Mouse (Mus musculus) ES-E14 (cell line): Measurements from ENCODE around the gene Fyn. TPM values are rescaled to one million over a fixed set of nuclear protein-coding genes. Genes with fewer than 3 reads are reported as not detected.

Experiments used
- DNase-seq: peaks from one replicate; pipeline ENCODE4 v3.0.0-alpha.2; 2013; ENCODE audit warnings: low read depth, low spot score
- H3K27ac ChIP-seq: 2 replicates; pipeline ENCODE4 v1.5.1; 2012; ENCODE audit warnings: low read depth, mild to moderate bottlenecking, low read length, moderate library complexity, mixed read lengths; ENCODE audit not compliant: poor library complexity, insufficient read depth, severe bottlenecking
- H3K36me3 ChIP-seq: 2 replicates; pipeline ENCODE4 v1.6.1; 2012; ENCODE audit warnings: mild to moderate bottlenecking, low read length, moderate library complexity, mixed read lengths; ENCODE audit not compliant: control insufficient read depth, poor library complexity, insufficient read depth, severe bottlenecking
- H3K4me1 ChIP-seq, 2 experiments: fragments of 150-350 bp in 1 of 2; sonication (generic) in 1 of 2; 2 replicates each; pipeline ENCODE4 v1.6.1; 2012; ENCODE audit warnings: low read length in 2 of 2, mild to moderate bottlenecking in 1 of 2, mixed read lengths in 1 of 2; ENCODE audit not compliant: control insufficient read depth in 2 of 2, insufficient read depth in 2 of 2, poor library complexity in 1 of 2
- H3K4me3 ChIP-seq, 2 experiments: fragments of 150-350 bp in 1 of 2; sonication (generic) in 1 of 2; 2 replicates each; pipeline ENCODE4 v1.5.1; 2012; ENCODE audit warnings: low read length in 2 of 2, low read depth in 1 of 2, mild to moderate bottlenecking in 1 of 2, mixed read lengths in 1 of 2; ENCODE audit not compliant: insufficient read depth in 1 of 2, poor library complexity in 1 of 2, severe bottlenecking in 1 of 2
- H3K9ac ChIP-seq: 2 replicates; pipeline ENCODE4 v1.6.1; 2012; ENCODE audit warnings: low read depth, mild to moderate bottlenecking, low read length, mixed read lengths; ENCODE audit not compliant: poor library complexity, insufficient read depth, severe bottlenecking
- H3K9me3 ChIP-seq: fragments of 150-350 bp; sonication (generic); 2 replicates; pipeline ENCODE4 v1.6.1; 2012; ENCODE audit warnings: low read depth, mild to moderate bottlenecking, low read length; ENCODE audit not compliant: control insufficient read depth, insufficient read depth
- CHD2 ChIP-seq: IDR thresholded peaks from 2 replicates; pipeline ENCODE4 v1.6.1; 2014; ENCODE audit warnings: mild to moderate bottlenecking, low read depth, low read length, inconsistent platforms
- HCFC1 ChIP-seq: IDR thresholded peaks from 2 replicates; pipeline ENCODE4 v1.6.1; 2012; ENCODE audit warnings: low read length, inconsistent platforms, borderline replicate concordance; ENCODE audit not compliant: insufficient read depth
- MAFK ChIP-seq: IDR thresholded peaks from 2 replicates; pipeline ENCODE4 v1.6.1; 2014; ENCODE audit warnings: mild to moderate bottlenecking, low read depth, low read length, inconsistent platforms; ENCODE audit not compliant: insufficient read depth
- ZC3H11A ChIP-seq: IDR thresholded peaks from 2 replicates; pipeline ENCODE4 v1.6.1; 2012; ENCODE audit warnings: low read depth, mild to moderate bottlenecking, inconsistent platforms, low read length, borderline replicate concordance
- ZNF384 ChIP-seq: IDR thresholded peaks from 2 replicates; pipeline ENCODE4 v1.6.1; 2012; ENCODE audit warnings: low read depth, low read length, inconsistent platforms
- in situ Hi-C, 2 experiments: fragments of 600-800 bp; cut with MboI; formaldehyde crosslinking; loops; one replicate each; pipeline ENCODE4 v1.15.1; 2025; ENCODE audit warnings: low sequenced_read_pairs in 2 of 2, inconsistent platforms in 1 of 2; ENCODE audit not compliant: unreplicated experiment in 2 of 2
- total RNA-seq: library from RNA; depleted of rRNA; stranded (reverse); fragments of 300-350 nt; gene quantifications from 2 replicates; pipeline ENCODE4 v1.2.3, GENCODE M21; 2012

Fyn gene
- total RNA-seq, 1 experiment = 14.6 TPM

DNA sequence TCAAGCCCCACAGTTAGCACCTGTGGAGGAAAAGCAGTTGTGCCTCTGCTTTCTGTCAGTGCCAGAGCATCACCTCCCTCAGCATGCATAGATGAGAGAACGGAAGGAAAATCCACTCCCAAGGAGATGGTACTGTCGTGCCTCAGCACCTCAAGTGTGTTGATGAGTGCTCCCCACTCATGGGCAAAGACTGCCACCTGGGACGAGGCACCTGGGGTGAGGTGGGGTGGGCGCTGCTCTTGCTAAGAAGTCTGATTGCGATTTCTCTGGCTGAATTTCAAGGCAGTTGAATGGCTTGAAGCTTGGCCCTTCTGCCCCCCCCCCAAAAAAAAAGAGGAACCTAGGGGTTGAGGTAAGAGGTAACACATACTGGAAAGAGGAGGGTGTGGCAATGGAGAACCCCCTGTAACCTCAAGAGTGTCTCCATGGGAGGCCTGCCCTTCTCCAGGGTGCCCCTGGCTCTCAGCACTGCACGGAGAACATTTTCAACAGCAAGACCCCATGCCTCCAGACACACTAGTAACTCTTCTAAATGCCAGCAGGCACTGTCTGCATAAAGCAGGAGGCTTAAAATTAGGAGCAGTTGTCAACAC is 148.0 kb downstream of the Fyn start:
- Histone ChIP-seq H3K27ac (no peak overlapping the region), H3K9me3 (no peaks in the 10 kb centered on the region), H3K9ac (no peak overlapping the region), H3K36me3 (no peaks in the 10 kb centered on the region; the same call in 1 of the 2 replicates), H3K4me3 (no peak overlapping the region), H3K4me1 (0 out of 4 replicates have a peak, but pooled peaks cover 0 to 2% of the 10 kb centered on the region in 2 experiments)
- no peak for DNase-seq
- in situ Hi-C loops = no loop called here
- TF ChIP-seq ZNF384 (no peak), HCFC1 (no peak), ZC3H11A (no peak), CHD2 (no peak), MAFK (no peak)

DNA sequence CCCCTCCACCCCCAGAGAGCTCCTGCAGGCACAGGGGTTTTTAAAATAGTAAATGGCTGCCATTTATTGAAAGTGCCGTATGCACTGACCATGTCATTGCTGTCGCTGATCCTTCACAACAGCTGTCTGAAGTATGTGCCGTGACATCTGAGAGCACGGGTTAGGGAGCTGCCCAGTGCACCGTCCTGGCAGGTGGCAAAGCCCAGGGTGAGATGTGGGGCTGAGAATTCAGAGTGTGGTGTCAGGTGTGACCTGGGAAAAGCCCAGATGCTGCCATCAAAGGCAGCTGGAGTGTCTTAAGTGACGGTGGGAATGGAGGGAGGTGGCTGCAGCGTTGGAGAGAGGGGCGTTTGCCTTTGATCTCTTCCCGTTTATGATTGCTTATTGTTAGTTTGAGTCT is 148.7 kb downstream of the Fyn start:
- Histone ChIP-seq H3K4me3 (no peak overlapping the region), H3K9ac (no peak overlapping the region), H3K27ac (no peak overlapping the region), H3K4me1 (peaks cover 0 to 6% of the 10 kb centered on the region in 2 experiments; a peak in 1 of 4 replicates), H3K36me3 (no peaks in the 10 kb centered on the region; the same call in 1 of the 2 replicates), H3K9me3 (no peaks in the 10 kb centered on the region)
- no peak for TF ChIP-seq MAFK
- TF ChIP-seq HCFC1 = no peak
- no peak for TF ChIP-seq ZC3H11A
- no peak for TF ChIP-seq CHD2
- no peak for TF ChIP-seq ZNF384
- DNase-seq = no peak
- in situ Hi-C loops = no loop called here

DNA sequence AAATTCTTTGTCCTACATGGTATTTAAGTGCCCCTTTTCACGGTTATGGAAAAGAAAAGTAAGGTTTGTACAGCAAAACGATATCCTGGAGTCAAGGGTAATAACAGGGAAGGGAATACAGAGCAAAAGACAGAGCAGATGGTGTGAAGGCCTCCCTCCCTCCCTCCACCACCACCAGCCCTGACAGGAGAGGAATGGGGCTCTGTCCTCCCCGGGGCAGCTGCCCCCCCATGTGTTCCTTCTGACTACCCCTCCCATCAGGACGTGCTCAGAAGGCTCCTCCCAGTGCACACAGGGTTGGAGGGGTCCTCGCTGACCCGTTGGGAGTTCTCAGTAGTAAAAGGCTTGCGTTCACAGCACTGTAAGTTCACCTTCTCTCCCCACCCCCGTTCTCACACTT is 149.6 kb downstream of the Fyn start:
- in situ Hi-C loops = no loop called here
- Histone ChIP-seq H3K9me3 (no peaks in the 10 kb centered on the region), H3K4me1 (peaks cover 3 to 13% of the 10 kb centered on the region in 2 experiments; a peak in 2 of 4 replicates), H3K4me3 (no peak overlapping the region), H3K9ac (no peak overlapping the region), H3K27ac (no peak overlapping the region), H3K36me3 (no peaks in the 10 kb centered on the region; the same call in 1 of the 2 replicates)
- no peak for DNase-seq
- no peak for TF ChIP-seq ZNF384
- no peak for TF ChIP-seq CHD2
- TF ChIP-seq ZC3H11A = no peak
- no peak for TF ChIP-seq MAFK
- no peak for TF ChIP-seq HCFC1

DNA sequence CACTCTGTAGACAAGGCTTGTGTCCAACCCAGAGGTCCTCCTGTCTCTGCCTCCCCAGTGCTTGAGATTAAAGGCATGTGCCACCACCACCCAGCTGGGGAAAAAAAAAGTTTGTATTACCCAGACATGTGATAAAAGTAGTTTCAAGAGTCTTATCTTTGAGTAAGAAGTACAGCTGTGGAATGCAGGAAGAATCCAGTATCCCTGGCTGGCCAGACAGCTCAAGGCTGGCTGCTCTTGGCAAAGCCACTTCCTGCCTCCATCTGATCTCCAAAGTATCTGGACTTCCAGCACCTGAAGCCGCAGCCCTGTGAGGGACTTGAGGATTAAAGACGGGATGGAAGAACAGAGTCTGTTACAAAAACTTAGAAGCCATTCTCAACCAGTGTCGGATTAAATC is 150.2 kb downstream of the Fyn start:
- DNase-seq = no peak
- Histone ChIP-seq H3K9ac (no peak overlapping the region), H3K4me1 (peaks cover 3 to 16% of the 10 kb centered on the region in 2 experiments; a peak in 2 of 4 replicates), H3K9me3 (no peaks in the 10 kb centered on the region), H3K27ac (no peak overlapping the region), H3K4me3 (no peak overlapping the region), H3K36me3 (no peaks in the 10 kb centered on the region; the same call in 1 of the 2 replicates)
- TF ChIP-seq ZC3H11A (no peak), MAFK (no peak), ZNF384 (no peak), CHD2 (no peak), HCFC1 (no peak)
- in situ Hi-C loops = no loop called here
